Mouse (Mus musculus) left cerebral cortex, adult 18-20 months (tissue): ENCODE measurements around the gene Myom1. TPM values are rescaled to one million over a fixed set of nuclear protein-coding genes. Genes with fewer than 3 reads are reported as not detected.
"Not testable (repeated sequence)": the region's sequence is repeated elsewhere in the genome, so short reads cannot be mapped to it uniquely, and the experiment has no call there.

Source experiments
- DNase-seq, 2 experiments: peaks; one replicate each; pipeline ENCODE4 v3.0.0; 2021 to 2022; ENCODE audit warnings: low spot score in 2 of 2, mixed read lengths in 1 of 2
- long read RNA-seq, 2 experiments: library from polyadenylated mRNA; stranded (forward); transcript quantifications; one replicate each; pipeline ENCODE4 v2.0.0; 2021
- total RNA-seq, 2 experiments: library from RNA; stranded (reverse); gene quantifications; 2 replicates each; pipeline ENCODE4 v1.2.3; 2021

Myom1 gene
- total RNA-seq = 1 to 10 TPM; 1.6 to 2.3 TPM
- long read RNA-seq, experiment 1, partial matches to known transcripts = 0 of 2 reads
- long read RNA-seq, experiment 1, other reads (novel, unspliced or antisense) = 2 of 2 reads
- long read RNA-seq, experiment 2, partial matches to known transcripts = 1 of 2 reads
- long read RNA-seq, experiment 2, other reads (novel, unspliced or antisense) = 1 of 2 reads

- peak; percentile 96 to 97 for DNase-seq
Measured at GRCm38 (mm10) chr17:71002081-71002743, at the start of gene Myom1. TSS of gene Myom1 (plus strand) at chr17:71002633.

- DNase-seq = peak; percentile 96 to 97
Measured at GRCm38 (mm10) chr17:70963546-70963945, 38.9 kb upstream of the Myom1 start.

- DNase-seq = no peak
Measured at GRCm38 (mm10) chr17:70965281-70965680, 37.2 kb upstream of the Myom1 start.

- DNase-seq = no peak
Measured at GRCm38 (mm10) chr17:70966126-70966525, 36.3 kb upstream of the Myom1 start.

DNA sequence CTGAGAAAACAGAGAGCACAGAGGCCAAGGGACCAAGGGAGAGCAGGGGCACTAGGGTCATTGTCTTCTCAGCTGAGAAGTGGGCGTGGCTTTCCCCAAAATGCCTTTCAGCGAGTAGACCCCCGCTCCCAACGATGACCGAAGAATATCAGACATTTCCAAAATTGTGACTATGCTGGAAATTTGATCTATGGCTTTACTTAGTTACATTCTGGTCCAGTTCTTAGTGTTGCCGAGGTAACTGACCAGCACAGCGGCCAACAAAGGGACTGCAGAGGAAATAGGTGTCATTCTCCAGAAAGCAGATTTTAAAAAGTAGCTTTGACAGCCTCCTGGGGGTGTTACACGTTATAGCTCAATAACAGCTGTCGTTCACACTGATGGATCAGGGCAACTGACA lies 35.2 kb upstream of the Myom1 start:
- DNase-seq = no peak

GRCm38 (mm10) chr17:70967646-70968045 lies 34.8 kb upstream of the Myom1 start:
- no peak for DNase-seq

DNA sequence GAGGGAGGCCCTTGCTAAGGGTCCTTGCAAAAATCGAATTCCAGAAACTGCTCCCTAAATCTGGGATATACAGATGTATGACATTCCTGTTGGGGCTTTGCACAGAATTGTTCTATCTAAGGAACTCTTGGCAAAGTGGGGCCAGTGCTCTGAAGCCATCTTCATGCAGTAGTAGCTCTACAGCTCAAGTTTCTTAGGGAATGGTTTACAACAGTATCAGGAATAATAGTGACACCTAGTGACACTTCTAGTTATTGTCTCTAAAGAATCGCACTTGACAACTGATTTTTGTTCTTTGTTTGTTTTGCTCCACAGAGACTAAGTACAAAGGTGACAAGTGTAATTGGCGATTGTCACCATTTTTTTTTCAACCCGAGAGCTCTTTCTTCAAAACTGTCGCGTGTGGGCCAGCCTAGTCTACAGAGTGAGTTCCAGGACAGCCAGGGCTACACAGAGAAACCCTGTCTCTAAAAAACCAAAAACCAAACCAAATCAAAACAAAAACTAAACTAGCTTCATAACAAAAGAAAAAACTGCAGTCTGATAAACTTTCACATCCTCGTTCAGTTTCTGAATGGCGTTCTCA lies 33.7 kb upstream of the Myom1 start:
- DNase-seq = no peak

- no peak for DNase-seq
Measured at GRCm38 (mm10) chr17:70971206-70971605, 31.2 kb upstream of the Myom1 start.

DNA sequence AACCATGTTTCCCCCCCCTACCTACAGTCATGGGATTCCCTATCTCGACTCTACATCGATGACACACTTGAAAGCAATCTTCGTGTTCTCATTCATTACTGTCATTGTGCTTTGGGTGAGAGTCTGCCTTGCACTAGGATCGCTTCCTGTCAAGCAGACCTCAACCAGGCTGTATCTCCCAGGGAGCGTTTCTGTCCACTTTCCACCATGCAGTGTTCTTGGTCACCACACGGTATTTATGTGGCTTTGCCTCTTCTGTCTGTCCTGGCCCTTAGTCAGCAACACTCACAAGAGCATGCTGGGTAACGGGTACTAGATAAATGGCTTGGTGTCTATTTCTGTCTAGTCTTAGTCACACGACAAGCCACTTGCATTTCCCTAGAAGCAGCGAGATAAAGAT lies 29.0 kb upstream of the Myom1 start:
- no peak for DNase-seq

DNA sequence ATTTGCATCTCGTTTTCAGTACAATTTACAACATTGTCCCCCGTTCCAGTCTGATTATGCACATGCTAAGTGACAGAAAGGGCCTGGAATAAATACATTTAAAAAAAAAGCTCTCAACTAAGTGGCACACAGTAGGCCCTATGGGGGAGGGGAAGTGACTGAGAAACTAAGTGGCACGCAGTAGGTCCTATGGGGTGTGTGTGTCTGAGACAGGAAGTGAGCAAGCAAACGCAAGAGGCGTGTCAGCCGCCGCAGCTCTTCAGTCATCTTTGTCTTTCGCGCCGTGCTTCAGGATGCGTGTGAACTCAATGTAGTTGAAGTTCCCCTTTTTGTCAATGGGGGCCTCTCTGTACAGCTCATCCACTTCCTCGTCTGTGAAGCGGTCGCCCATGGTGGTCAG lies 28.4 kb upstream of the Myom1 start:
- DNase-seq = not testable (repeated sequence)

DNA sequence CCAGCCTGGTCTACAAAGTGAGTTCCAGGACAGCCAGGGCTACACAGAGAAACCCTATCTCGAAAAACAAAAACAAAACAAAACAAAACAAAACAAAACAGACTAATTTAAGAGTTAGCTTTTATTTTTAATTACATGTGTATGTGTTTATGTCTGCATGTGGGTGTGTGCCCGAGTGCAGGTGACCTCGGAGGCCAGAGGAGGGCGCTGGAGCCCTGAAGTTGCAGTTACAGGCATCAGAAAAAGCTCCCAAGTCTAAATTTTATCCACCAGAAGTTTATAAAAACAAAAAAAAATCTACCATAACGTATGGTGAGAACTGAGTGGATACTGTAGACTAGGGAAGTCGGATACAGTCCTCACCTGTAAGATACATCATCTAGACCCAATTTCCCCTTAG lies 24.6 kb upstream of the Myom1 start:
- no peak for DNase-seq

- no peak for DNase-seq
Measured at GRCm38 (mm10) chr17:70979345-70980223, 22.8 kb upstream of the Myom1 start.

GRCm38 (mm10) chr17:70985501-70986354 lies 16.7 kb upstream of the Myom1 start:
- DNase-seq = no peak

DNA sequence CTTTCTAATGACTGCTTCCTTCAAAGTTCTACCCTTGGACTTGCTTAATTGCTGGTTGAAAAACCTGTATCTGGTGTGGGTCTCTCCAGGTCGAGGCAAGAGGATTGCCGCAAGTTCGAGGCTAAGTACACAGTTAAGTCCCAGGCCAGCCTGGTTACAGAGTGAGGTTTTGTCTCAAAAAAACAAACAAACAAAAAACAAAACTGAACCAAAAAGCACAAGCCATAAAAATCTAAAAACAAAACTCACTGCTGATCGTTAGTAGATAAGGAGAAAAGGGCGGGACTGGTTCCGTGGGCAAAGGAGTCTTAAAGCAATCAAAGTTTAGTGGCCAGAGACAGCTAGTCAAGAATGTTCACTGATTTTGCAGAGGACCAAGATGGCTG lies 16.1 kb upstream of the Myom1 start:
- no peak for DNase-seq

- DNase-seq = no peak
Measured at GRCm38 (mm10) chr17:70986831-70987660, 15.4 kb upstream of the Myom1 start.

DNA sequence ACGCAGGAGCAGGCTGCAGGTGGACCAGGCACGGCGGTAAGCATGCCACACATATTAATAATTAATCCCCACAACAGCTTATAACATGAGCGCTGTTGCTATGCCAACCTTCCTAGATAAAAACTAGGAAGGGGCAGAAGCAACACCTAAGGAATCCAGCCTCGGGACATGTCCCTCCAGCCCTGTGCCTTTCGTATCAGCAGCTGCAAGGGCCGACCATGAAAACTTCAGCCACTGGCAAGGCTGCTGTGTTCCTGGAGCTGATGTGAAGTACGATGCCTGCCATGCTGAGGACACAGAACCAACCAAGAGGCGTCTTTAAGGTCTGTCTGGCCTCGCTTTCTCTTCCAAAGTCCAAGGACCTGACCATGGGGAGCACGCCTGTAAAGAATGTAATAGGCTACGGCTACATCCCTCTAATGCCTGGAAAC lies 14.1 kb upstream of the Myom1 start:
- no peak for DNase-seq

GRCm38 (mm10) chr17:70989430-70989829 lies 13.0 kb upstream of the Myom1 start:
- no peak for DNase-seq

- no peak for DNase-seq
Measured at GRCm38 (mm10) chr17:70989991-70990390, 12.4 kb upstream of the Myom1 start.

GRCm38 (mm10) chr17:70990403-70991303 lies 11.8 kb upstream of the Myom1 start:
- DNase-seq = peak; percentile 79 to 85
